Mouse (Mus musculus): ENCODE data around the gene Pappa2.

Pappa2 gene

GRCm38 (mm10) chr1:158980390-158980789, at the start of gene Pappa2:
Gene Pappa2 (minus strand): TSS chr1:158980490.
- in situ Hi-C loops (cut with MboI, MseI): no loop called here

- in situ Hi-C loops (cut with MboI, MseI): no loop called here
These were observed 48.8 kb upstream of the Pappa2 start for GRCm38 (mm10) chr1:159029106-159029505.

GRCm38 (mm10) chr1:159014940-159015660, 34.8 kb upstream of the Pappa2 start:
- in situ Hi-C loops (cut with MboI, MseI): no loop called here

- in situ Hi-C loops (cut with MboI, MseI): no loop called here
These were observed 6.8 kb upstream of the Pappa2 start for GRCm38 (mm10) chr1:158987042-158987441.

DNA sequence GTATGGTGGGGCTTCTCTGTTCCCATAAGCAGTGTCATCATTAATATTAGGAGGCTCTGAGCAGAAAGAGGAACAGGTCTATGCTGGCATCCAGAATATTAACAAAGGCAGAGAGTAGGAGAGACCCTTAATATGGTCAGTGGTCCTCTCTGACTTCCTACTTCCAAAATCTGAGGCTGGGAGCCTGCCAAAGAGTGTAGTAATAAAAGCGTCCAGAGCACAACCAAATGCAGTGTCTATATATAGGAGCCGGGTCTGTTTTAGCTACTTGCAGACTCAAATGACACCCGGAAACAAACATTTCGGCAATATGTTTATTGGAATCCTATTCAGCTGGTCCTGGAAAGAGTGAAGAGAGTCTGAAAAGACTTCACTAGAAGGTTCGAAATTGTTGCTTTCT, 17.9 kb downstream of the Pappa2 start:
- in situ Hi-C loops (cut with MboI, MseI): loop anchor here (25.0 kb wide), 1 partner anchor 1825 kb away; no protein-coding TSS in a partner anchor

DNA sequence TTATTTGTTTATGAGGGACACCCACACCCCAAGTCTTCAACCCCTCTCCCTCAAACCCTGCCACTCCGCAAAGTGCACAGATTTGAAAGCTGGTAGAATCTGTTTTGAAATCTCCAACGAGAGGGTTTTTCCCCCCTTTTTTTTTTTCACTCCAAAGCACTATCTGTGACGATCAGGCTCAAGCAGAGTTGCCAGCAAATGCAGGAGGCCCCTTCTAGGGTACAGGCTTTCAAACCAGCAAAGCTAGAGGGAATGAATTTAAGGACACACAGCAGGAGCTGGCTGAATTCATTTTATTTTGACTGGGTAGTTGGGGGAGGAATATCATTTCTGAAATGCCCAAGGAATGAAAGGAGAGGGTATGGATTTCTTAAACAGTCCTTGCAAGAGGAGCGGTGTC, 19.3 kb downstream of the Pappa2 start:
- in situ Hi-C loops (cut with MboI, MseI): loop anchor here (25.0 kb wide), 1 partner anchor 1824 kb away; no protein-coding TSS in a partner anchor

GRCm38 (mm10) chr1:158960549-158960948, 19.7 kb downstream of the Pappa2 start:
- in situ Hi-C loops (cut with MboI, MseI): loop anchor here (25.0 kb wide), 1 partner anchor 1823 kb away; no protein-coding TSS in a partner anchor

- in situ Hi-C loops (cut with MboI, MseI): loop anchor here (25.0 kb wide), 1 partner anchor 1819 kb away; no protein-coding TSS in a partner anchor
These were observed 23.9 kb downstream of the Pappa2 start for GRCm38 (mm10) chr1:158956361-158956760.

- in situ Hi-C loops (cut with MboI, MseI): loop anchor here (5.0 to 25.0 kb wide), 3 partner anchors 282 to 1817 kb away; no protein-coding TSS in a partner anchor
These were observed 25.5 kb downstream of the Pappa2 start for GRCm38 (mm10) chr1:158954785-158955184.

GRCm38 (mm10) chr1:158953479-158954207, 26.6 kb downstream of the Pappa2 start:
- in situ Hi-C loops (cut with MboI, MseI): loop anchor here (5.0 to 25.0 kb wide), 3 partner anchors 281 to 1816 kb away; no protein-coding TSS in a partner anchor

- in situ Hi-C loops (cut with MboI, MseI): no loop called here
These were observed 31.2 kb downstream of the Pappa2 start for GRCm38 (mm10) chr1:158949041-158949440.

DNA sequence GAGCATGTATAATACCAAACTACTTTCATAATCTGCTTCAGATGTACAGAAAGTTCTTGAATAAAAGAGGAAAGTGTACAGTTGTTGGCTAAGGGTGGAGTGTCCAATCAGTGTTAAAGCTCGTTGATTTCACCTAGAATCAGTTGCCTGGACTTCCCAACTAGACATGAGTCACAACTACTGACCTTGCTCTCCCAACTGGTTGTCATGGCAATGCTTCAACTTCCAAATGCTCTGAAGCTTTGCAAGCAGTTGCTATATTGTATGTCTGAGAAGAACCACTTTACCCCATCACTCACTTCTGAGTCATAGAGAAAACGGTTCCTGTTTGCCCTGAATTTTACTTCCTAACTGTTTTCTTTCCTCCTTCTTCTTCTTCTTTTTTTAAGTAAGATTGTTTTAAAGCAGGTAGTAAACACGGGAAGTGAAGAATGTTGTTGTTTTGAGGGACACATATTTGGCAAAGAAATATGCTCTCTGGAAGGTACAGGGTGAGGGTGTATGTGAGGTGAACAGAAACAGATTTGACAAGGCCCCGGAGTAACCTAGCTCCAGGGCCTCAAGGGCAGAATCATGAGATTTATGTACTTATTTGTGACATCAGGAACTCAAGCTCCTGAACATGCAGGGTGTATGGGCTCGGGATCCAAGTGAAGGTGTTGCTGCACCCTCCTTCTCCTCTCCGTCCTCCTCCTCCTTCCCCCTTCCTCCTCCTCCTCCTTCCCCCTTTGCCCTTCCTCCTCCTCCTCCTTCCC, 32.1 kb downstream of the Pappa2 start:
- in situ Hi-C loops (cut with MboI, MseI): no loop called here

GRCm38 (mm10) chr1:158944936-158945335, 35.4 kb downstream of the Pappa2 start:
- in situ Hi-C loops (cut with MboI, MseI): no loop called here

- in situ Hi-C loops (cut with MboI, MseI): no loop called here
These were observed 37.4 kb downstream of the Pappa2 start for GRCm38 (mm10) chr1:158942864-158943263.

DNA sequence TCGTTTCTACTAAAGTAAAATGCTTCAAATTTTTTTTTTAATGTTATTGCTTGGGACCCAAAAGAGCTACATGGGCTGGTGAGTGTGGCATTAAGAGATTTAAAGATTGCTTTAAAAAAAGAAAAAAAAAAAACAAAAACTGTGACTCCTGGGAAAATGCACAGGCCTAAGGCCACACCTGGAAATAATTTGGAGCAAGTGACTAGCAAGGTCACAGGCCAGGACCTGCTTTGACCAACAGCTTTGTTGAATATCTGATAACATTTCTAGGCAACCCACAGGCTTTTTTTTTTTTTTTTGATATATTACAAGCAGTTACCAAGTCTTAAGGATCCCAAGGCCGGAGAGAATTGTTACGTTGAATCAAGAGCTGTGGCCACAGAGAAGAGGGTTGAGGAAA, 39.3 kb downstream of the Pappa2 start:
- in situ Hi-C loops (cut with MboI, MseI): no loop called here

DNA sequence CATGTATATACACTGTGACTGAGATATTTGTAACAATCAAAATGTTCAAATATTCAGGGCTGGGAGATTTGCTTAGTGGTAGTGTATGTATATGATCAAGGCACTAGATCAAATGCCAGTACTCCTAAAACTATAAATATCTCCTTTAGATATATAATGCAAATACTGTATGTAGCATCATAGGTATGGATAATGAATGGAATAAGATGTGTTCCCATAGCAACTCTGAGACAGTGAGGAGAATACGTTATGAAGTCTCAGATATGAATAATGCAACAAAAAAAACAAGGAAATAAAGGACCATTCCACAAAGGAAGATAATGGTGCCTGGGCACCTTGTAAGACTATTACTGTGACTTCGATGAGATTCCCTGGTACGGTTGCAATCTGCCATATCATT, 45.8 kb downstream of the Pappa2 start:
- in situ Hi-C loops (cut with MboI, MseI): no loop called here

DNA sequence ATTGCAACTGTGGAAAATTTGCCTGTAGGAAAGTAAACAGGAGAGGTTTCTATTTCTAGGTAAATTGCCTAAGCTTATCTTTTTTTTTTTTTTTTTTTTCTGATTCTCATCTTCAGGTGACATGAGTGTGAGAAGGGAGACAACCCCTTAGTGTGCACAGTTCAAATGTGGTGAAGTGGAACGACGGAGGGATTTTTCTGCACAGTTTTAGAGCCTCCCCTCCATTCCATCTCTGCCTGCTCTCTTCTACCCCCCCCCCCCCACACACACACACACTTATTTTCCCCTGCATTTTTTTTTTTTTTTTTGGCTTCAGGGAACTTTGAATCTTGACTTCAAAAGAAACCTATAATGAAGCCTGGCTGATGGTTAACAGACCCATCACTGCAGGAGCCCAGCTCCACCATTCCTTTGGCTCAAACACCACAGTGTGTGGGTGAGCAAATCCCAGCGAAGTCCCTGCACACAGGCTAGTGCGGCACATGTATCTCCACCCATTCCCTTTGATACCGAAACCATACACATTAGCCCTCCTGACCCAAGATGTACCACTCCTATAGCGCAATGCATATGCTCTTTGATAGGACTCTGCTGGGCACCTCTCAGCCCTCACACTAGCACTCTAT, 49.0 kb downstream of the Pappa2 start:
- in situ Hi-C loops (cut with MboI, MseI): no loop called here

GRCm38 (mm10) chr1:158929369-158929768, 50.9 kb downstream of the Pappa2 start:
- in situ Hi-C loops (cut with MboI, MseI): no loop called here

GRCm38 (mm10) chr1:158920451-158920850, 59.8 kb downstream of the Pappa2 start:
- in situ Hi-C loops (cut with MboI, MseI): no loop called here

GRCm38 (mm10) chr1:158918890-158919289, 61.4 kb downstream of the Pappa2 start:
- in situ Hi-C loops (cut with MboI, MseI): no loop called here

- in situ Hi-C loops (cut with MboI, MseI): no loop called here
These were observed 63.2 kb downstream of the Pappa2 start for GRCm38 (mm10) chr1:158917067-158917466.
